Mouse (Mus musculus) thymus, adult 2 months (tissue): ENCODE measurements around the gene Rabepk.

Source experiments
- CTCF ChIP-seq: fragments of 200-500 bp; IDR thresholded peaks from 2 replicates; pipeline ENCODE4 v1.5.1; 2012; ENCODE audit warnings: mild to moderate bottlenecking, control low read depth, low read length, moderate library complexity, borderline replicate concordance; ENCODE audit not compliant: control insufficient read depth, poor library complexity, insufficient read depth; ENCODE audit errors: extremely low read depth
- POLR2A ChIP-seq: fragments of 200-500 bp; IDR thresholded peaks from 2 replicates; pipeline ENCODE4 v1.6.1; 2012; ENCODE audit warnings: mild to moderate bottlenecking, low read length, control low read depth, moderate library complexity; ENCODE audit not compliant: control insufficient read depth, poor library complexity, insufficient read depth; ENCODE audit errors: extremely low read depth

DNA sequence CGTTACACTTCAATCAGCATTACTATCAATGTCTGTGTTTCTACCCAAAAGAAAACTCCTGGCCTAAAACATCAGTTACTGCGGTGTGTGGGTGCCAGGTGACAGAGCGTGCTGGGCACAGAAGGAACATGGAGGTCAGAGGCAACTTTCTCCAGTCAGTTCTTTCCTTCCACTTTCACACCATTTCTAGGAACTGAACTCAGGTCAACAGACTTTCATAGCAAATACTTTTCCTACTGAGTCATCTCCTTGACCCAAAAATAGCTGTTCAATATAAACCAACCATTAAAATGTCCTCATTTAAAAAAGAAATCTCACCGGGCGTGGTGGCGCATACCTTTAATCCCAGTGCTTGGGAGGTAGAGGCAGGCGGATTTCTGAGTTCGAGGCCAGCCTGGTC, 57.0 kb downstream of the Rabepk start:
- TF ChIP-seq POLR2A, result no peak
- no peak for TF ChIP-seq CTCF
